Comparison of ENCODE assay signal across 10 mouse cellular contexts in genomic region chr16:33916473-33917251, GRCm38 (mm10). TPM values are rescaled to one million over a fixed set of nuclear protein-coding genes. Genes with fewer than 3 reads are reported as not detected.
DNase-seq lines count a peak whose midpoint lies in the region; ATAC-seq and TF ChIP-seq lines count a peak whose summit lies in the region.
"Had no signal": no experiment of that assay in that cellular context is flagged by ENCODE, and none has a peak within 500 bp of the region (broad histone marks: within the 10 kb centered on the region; RNA-seq: fewer than 3 reads in every experiment).

No protein-coding gene starts in this region.

- ATAC-seq in intestine, postnatal 0 days, result peak; percentile 47
- peak; percentile 89 for ATAC-seq in liver, postnatal 0 days
- no peak for ATAC-seq in stomach, embryonic 14.5 days (ENCODE audit: insufficient number of reproducible peaks, insufficient read depth, low FRiP score, low read depth)

- H3K4me3 ChIP-seq in heart, embryonic 10.5 days, result no peak overlapping the region
- H3K4me3 ChIP-seq in brown adipose tissue, adult 24 weeks (ENCODE audit: insufficient read depth, low read depth, low read length), result no peak overlapping the region
- H3K4me3 ChIP-seq in intestine, postnatal 0 days (ENCODE audit: low read depth, low read length), result no peak overlapping the region
- H3K4me3 ChIP-seq in liver, postnatal 0 days (ENCODE audit: low read depth, low read length), result no peak overlapping the region
- H3K4me3 ChIP-seq in stomach, embryonic 14.5 days (ENCODE audit: low read depth, low read length), result no peak overlapping the region
- H3K4me3 ChIP-seq: erythroblast, embryonic 14.5 days; neural tube, embryonic 12.5 days had no signal

- peak; percentile 99 for DNase-seq in heart, adult 11 months
- DNase-seq in heart, embryonic 10.5 days (ENCODE audit: low spot score), result no peak
- peak; percentile 85 for DNase-seq in gastrocnemius, postnatal 14 days
- DNase-seq in liver, postnatal 0 days, result peak; percentile 61
- no peak for DNase-seq in thymus, postnatal 36 days

- no peak for TF ChIP-seq CTCF in intestine, postnatal 0 days (IDR thresholded peaks at IDR 0.05; ENCODE audit: low read depth)
- TF ChIP-seq CTCF in liver, postnatal 0 days (IDR thresholded peaks at IDR 0.05; ENCODE audit: low read depth), result peak; percentile 3; the same call in 1 of the 2 replicates

- no peak overlapping the region for H3K4me2 ChIP-seq in intestine, postnatal 0 days (replicated peaks; ENCODE audit: low read depth)
- no peak overlapping the region for H3K4me2 ChIP-seq in liver, postnatal 0 days (ENCODE audit: low read depth, low read length)
- no peak overlapping the region for H3K4me2 ChIP-seq in stomach, embryonic 14.5 days (replicated peaks; ENCODE audit: low read depth, low read length)
- H3K4me2 ChIP-seq: neural tube, embryonic 12.5 days had no signal

- H3K36me3 ChIP-seq in heart, embryonic 10.5 days, result peaks cover 10% of the 10 kb centered on the region; the same call in 1 of the 2 replicates
- H3K36me3 ChIP-seq in intestine, postnatal 0 days (ENCODE audit: control insufficient read depth, insufficient read depth), result peaks cover 3% of the 10 kb centered on the region; the same call in 1 of the 2 replicates
- H3K36me3 ChIP-seq in liver, postnatal 0 days (replicated peaks; ENCODE audit: insufficient read depth, low read length), result peaks cover 5% of the 10 kb centered on the region; the same call in 1 of the 2 replicates
- peaks cover 7% of the 10 kb centered on the region; the same call in 1 of the 2 replicates for H3K36me3 ChIP-seq in stomach, embryonic 14.5 days (ENCODE audit: control insufficient read depth, insufficient read depth, low read length)
- H3K36me3 ChIP-seq: neural tube, embryonic 12.5 days had no signal

- no peak for TF ChIP-seq EP300 in liver, postnatal 0 days (IDR thresholded peaks at IDR 0.05; ENCODE audit: low read depth)

- 47% methylated on average over 11 of the region's 12 CpGs for WGBS in heart, embryonic 10.5 days
- WGBS in intestine, postnatal 0 days, result 51% methylated on average over 12 of the region's 12 CpGs
- 57% methylated on average over 12 of the region's 12 CpGs for WGBS in liver, postnatal 0 days (ENCODE audit: insufficient replicate concordance)
- 62% methylated on average over 12 of the region's 12 CpGs for WGBS in stomach, embryonic 14.5 days

- H3K4me1 ChIP-seq in heart, embryonic 10.5 days, result peaks cover 53% of the 10 kb centered on the region
- peaks cover 27% of the 10 kb centered on the region for H3K4me1 ChIP-seq in brown adipose tissue, adult 24 weeks (ENCODE audit: control insufficient read depth, insufficient read depth, insufficient read length, low read length)
- peaks cover 5% of the 10 kb centered on the region for H3K4me1 ChIP-seq in intestine, postnatal 0 days (replicated peaks; ENCODE audit: control insufficient read depth, insufficient read depth, low read length)
- H3K4me1 ChIP-seq in liver, postnatal 0 days (ENCODE audit: insufficient read depth), result peaks cover 21% of the 10 kb centered on the region
- H3K4me1 ChIP-seq in stomach, embryonic 14.5 days (ENCODE audit: control insufficient read depth, insufficient read depth, low read length), result peaks cover 27% of the 10 kb centered on the region
- H3K4me1 ChIP-seq: neural tube, embryonic 12.5 days had no signal

- no peak overlapping the region for H3K27ac ChIP-seq in heart, embryonic 10.5 days
- H3K27ac ChIP-seq in brown adipose tissue, adult 24 weeks (replicated peaks; ENCODE audit: low read depth, low read length), result 0 out of 2 replicates have a peak overlapping the region, but pooled peaks have one; percentile 9
- 0 out of 2 replicates have a peak overlapping the region, but pooled peaks have one; percentile 7 for H3K27ac ChIP-seq in intestine, postnatal 0 days (ENCODE audit: low read depth, low read length)
- H3K27ac ChIP-seq in liver, postnatal 0 days (ENCODE audit: low read depth), result peak overlapping the region; percentile 70
- peak overlapping the region; percentile 68 for H3K27ac ChIP-seq in stomach, embryonic 14.5 days (ENCODE audit: low read length)
- H3K27ac ChIP-seq: neural tube, embryonic 12.5 days had no signal

- no peaks in the 10 kb centered on the region for H3K27me3 ChIP-seq in heart, embryonic 10.5 days (ENCODE audit: insufficient read depth, poor library complexity, severe bottlenecking)
- H3K27me3 ChIP-seq in intestine, postnatal 0 days (replicated peaks; ENCODE audit: control insufficient read depth, insufficient read depth, low read length), result no peaks in the 10 kb centered on the region
- H3K27me3 ChIP-seq in liver, postnatal 0 days (ENCODE audit: insufficient read depth, low read length), result no peaks in the 10 kb centered on the region
- H3K27me3 ChIP-seq in stomach, embryonic 14.5 days (ENCODE audit: control insufficient read depth, insufficient read depth, low read length), result no peaks in the 10 kb centered on the region
- H3K27me3 ChIP-seq: neural tube, embryonic 12.5 days had no signal

- H3K9me3 ChIP-seq in heart, embryonic 10.5 days, result no peaks in the 10 kb centered on the region
- H3K9me3 ChIP-seq in intestine, postnatal 0 days (ENCODE audit: control insufficient read depth), result no peaks in the 10 kb centered on the region
- no peaks in the 10 kb centered on the region for H3K9me3 ChIP-seq in liver, postnatal 0 days (ENCODE audit: low read length)
- no peaks in the 10 kb centered on the region for H3K9me3 ChIP-seq in stomach, embryonic 14.5 days (ENCODE audit: control insufficient read depth, low read depth, low read length)
- H3K9me3 ChIP-seq: neural tube, embryonic 12.5 days had no signal

- H3K9ac ChIP-seq in intestine, postnatal 0 days (ENCODE audit: low read depth, low read length), result no peak overlapping the region
- no peak overlapping the region for H3K9ac ChIP-seq in liver, postnatal 0 days (replicated peaks)
- no peak overlapping the region for H3K9ac ChIP-seq in stomach, embryonic 14.5 days (replicated peaks; ENCODE audit: low read depth, low read length)
- H3K9ac ChIP-seq: neural tube, embryonic 12.5 days had no signal

- intact Hi-C loops in gastrocnemius, postnatal 14 days (cut with DNase I; ENCODE audit: low total_unique reads), result no loop called here

RNA-seq across cellular contexts. Expression of gene Umps, which starts 50.2 kb away (rescaled TPM):
- 52.2 and 76.3 TPM in 2 replicates for polyA plus RNA-seq in heart, embryonic 10.5 days (2016; fragmentation: Nextera tagmentation; extraction: Ambion mirVana)
- 8.4 and 13.2 TPM in 2 replicates for polyA plus RNA-seq in brown adipose tissue, adult 24 weeks (2012; ENCODE audit: insufficient read depth, insufficient read length, missing spikeins)
- 1 to 10 TPM; 5.3 to 7.0 TPM for total RNA-seq in gastrocnemius, postnatal 14 days (2021)
- polyA plus RNA-seq in intestine, postnatal 0 days (2015; fragmentation: Nextera tagmentation; extraction: Ambion mirVana), result 12.4 and 13.1 TPM in 2 replicates
- 16.7 and 18.6 TPM in 2 replicates for polyA plus RNA-seq in liver, postnatal 0 days (2015; fragmentation: Nextera tagmentation; extraction: Ambion mirVana)
- polyA plus RNA-seq in stomach, embryonic 14.5 days (2014; fragmentation: Nextera tagmentation; extraction: Ambion mirVana), result 62.9 and 65.7 TPM in 2 replicates

Comparison
In these comparisons a context has a peak if more than half of its experiments do, and no peak if none do; other contexts are left out.
1. DNase-seq: peak in heart, adult 11 months (single experiment), gastrocnemius, postnatal 14 days (single experiment) and liver, postnatal 0 days (single experiment); none in heart, embryonic 10.5 days (single experiment) and thymus, postnatal 36 days (0 of 2).